Mouse (Mus musculus) erythroblast, embryonic 14.5 days (primary cell): Measurements from ENCODE around the gene Evi5.

ENCODE experiments used
- GATA1 ChIP-seq: IDR thresholded peaks from 2 replicates; pipeline ENCODE4 v1.6.1; 2012; ENCODE audit warnings: low read length, inconsistent platforms, mixed read lengths
- TAL1 ChIP-seq: IDR thresholded peaks from 3 replicates; pipeline ENCODE4 v1.6.1; 2012; ENCODE audit warnings: low read length, inconsistent platforms, mixed read lengths

- TF ChIP-seq TAL1 = no peak
- no peak for TF ChIP-seq GATA1
Observed at GRCm38 (mm10) chr5:107756072-107756471, 118.8 kb downstream of the Evi5 start.
